Mouse (Mus musculus): ENCODE data around the gene Lpp.

GRCm38 (mm10) chr16:25017046-25017445 is 623.7 kb downstream of the Lpp start:
- TF ChIP-seq CTCF (IDR thresholded peaks at IDR 0.05; ENCODE audit: control insufficient read depth, insufficient read depth, insufficient replicate concordance, low read depth, low read length) (no peak), POLR2A (IDR thresholded peaks at IDR 0.05; ENCODE audit: control insufficient read depth, low read depth, low read length) (no peak)

Data from testis, adult 2 months (tissue).